8 mouse cellular contexts compared by ENCODE assay signal in genomic region chr17:84081751-84082352, GRCm38 (mm10).
DNase-seq lines count a peak whose midpoint lies in the region; ATAC-seq lines count a peak whose summit lies in the region.

No protein-coding gene starts in this region.

- H3K27ac ChIP-seq in liver, embryonic 11.5 days (ENCODE audit: low read depth, low read length): no peak overlapping the region
- H3K27ac ChIP-seq in limb, embryonic 10.5 days: peak overlapping the region; percentile 70

- no peaks in the 10 kb centered on the region for H3K27me3 ChIP-seq in liver, embryonic 11.5 days (replicated peaks; ENCODE audit: control insufficient read depth, insufficient read depth, low read length)
- no peaks in the 10 kb centered on the region for H3K27me3 ChIP-seq in limb, embryonic 10.5 days (ENCODE audit: low read depth, poor library complexity, severe bottlenecking)

- peak; percentile 30 for DNase-seq in liver
- no peak for DNase-seq in liver, embryonic 11.5 days (ENCODE audit: low spot score)
- DNase-seq in cerebellum, postnatal 4 days (ENCODE audit: low spot score in 2 of 2): peak; percentile 38 to 74
- peak; percentile 38 to 50 for DNase-seq in gastrocnemius, postnatal 4 days (ENCODE audit: low spot score in 2 of 2)
- DNase-seq in kidney, adult 18-20 months: peak; percentile 44
- DNase-seq in limb, embryonic 10.5 days (ENCODE audit: low spot score): peak; percentile 52
- DNase-seq in right cerebral cortex, postnatal 14 days: peak; percentile 43
- no peak for DNase-seq in spleen, adult 12 weeks (ENCODE audit: low spot score)

- H3K4me1 ChIP-seq in liver, embryonic 11.5 days (replicated peaks; ENCODE audit: control insufficient read depth, insufficient read depth, low read length): peaks cover 12% of the 10 kb centered on the region
- H3K4me1 ChIP-seq in limb, embryonic 10.5 days: peaks cover 48% of the 10 kb centered on the region

- no peaks in the 10 kb centered on the region for H3K9me3 ChIP-seq in liver, embryonic 11.5 days (ENCODE audit: control insufficient read depth, low read length)
- H3K9me3 ChIP-seq in limb, embryonic 10.5 days (replicated peaks): no peaks in the 10 kb centered on the region

- no peak for ATAC-seq in liver, embryonic 11.5 days (replicated peaks; ENCODE audit: low FRiP score)

- no peaks in the 10 kb centered on the region for H3K36me3 ChIP-seq in liver, embryonic 11.5 days (ENCODE audit: control insufficient read depth, insufficient read depth, low read length)
- no peaks in the 10 kb centered on the region for H3K36me3 ChIP-seq in limb, embryonic 10.5 days

- H3K4me2 ChIP-seq in liver, embryonic 11.5 days: no peak overlapping the region

- WGBS in liver, embryonic 11.5 days: 59% methylated on average over 8 of the region's 8 CpGs
- WGBS in limb, embryonic 10.5 days: 23% methylated on average over 8 of the region's 8 CpGs

- H3K9ac ChIP-seq in liver, embryonic 11.5 days (ENCODE audit: low read depth, low read length): no peak overlapping the region

- no peak overlapping the region for H3K4me3 ChIP-seq in liver, embryonic 11.5 days (ENCODE audit: low read depth, low read length)
- H3K4me3 ChIP-seq in limb, embryonic 10.5 days: peak overlapping the region; percentile 2; the same call in 1 of the 2 replicates

Comparison
In these comparisons a context has a peak if more than half of its experiments do, and no peak if none do; other contexts are left out.
1. DNase-seq: peak in liver (single experiment), cerebellum, postnatal 4 days (2 of 2), gastrocnemius, postnatal 4 days (2 of 2), kidney, adult 18-20 months (single experiment), limb, embryonic 10.5 days (single experiment) and right cerebral cortex, postnatal 14 days (single experiment); none in liver, embryonic 11.5 days (single experiment) and spleen, adult 12 weeks (single experiment).